Mouse (Mus musculus) adrenal gland, postnatal 36 days (tissue): ENCODE measurements at regions not wholly inside any gene's neighbourhood (a gene's known extent, or its start where the extent isn't known, plus 50 kb on each side); places are given as distances from the start of the nearest gene placed in this dataset.
"Not testable (repeated sequence)": the region's sequence is repeated elsewhere in the genome, so short reads cannot be mapped to it uniquely, and the experiment has no call there.

ENCODE experiments used
- DNase-seq, 2 experiments: peaks; one replicate each; pipeline ENCODE4 v3.0.0; 2021; ENCODE audit warnings: mixed read lengths in 1 of 2

DNA sequence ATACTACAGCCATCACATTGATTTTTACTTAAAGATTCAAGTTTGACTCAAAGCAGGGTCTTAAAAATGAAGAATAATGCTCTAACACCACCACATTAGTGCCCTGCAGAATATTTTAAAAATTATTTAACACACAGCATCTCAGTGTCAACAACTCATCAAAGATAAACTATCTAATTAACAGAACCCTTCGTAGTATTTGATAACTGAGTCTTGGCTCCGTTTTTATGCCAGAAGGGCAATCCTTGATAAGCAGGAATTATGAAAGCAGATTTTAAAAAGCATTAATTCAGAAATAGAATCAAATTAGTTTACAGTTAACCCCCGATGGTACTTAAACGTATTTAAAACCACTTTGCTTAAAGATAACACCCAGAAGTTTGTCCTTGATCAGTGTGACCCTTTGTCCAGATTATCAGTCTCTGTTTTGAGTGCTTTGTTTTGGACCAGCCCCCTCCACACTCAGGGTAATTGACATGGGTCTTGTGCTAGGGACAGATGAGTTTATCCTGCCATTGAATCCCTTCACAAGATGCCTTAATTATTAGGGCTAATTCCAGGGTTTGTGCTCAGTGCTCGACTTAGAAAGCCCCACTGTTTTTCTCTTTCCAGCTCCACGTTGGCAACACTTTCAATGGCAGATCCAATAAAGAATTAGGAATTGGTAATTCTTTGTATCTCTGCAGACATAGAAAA lies 69.4 kb upstream of the Dph6 start:
- no peak for DNase-seq

DNA sequence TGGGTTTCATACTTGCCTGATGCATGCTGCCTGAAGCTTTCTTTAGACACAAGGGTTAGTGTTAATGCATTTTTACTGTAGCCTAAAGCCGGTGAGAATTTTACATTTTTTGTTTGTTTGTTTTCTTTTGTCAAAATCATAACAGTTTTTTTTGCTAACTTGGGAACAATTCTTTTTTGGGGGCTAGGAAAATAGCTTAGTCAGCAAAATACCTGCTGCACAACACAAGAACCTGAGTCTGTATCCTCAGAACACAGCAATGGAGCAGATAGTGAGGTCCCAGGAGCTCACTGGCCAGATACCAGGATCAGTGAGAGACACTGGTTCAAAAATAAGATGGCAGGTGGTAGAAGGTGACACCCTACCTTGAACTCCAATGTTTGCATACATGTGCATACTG lies 72.4 kb upstream of the Dph6 start:
- DNase-seq = no peak

DNA sequence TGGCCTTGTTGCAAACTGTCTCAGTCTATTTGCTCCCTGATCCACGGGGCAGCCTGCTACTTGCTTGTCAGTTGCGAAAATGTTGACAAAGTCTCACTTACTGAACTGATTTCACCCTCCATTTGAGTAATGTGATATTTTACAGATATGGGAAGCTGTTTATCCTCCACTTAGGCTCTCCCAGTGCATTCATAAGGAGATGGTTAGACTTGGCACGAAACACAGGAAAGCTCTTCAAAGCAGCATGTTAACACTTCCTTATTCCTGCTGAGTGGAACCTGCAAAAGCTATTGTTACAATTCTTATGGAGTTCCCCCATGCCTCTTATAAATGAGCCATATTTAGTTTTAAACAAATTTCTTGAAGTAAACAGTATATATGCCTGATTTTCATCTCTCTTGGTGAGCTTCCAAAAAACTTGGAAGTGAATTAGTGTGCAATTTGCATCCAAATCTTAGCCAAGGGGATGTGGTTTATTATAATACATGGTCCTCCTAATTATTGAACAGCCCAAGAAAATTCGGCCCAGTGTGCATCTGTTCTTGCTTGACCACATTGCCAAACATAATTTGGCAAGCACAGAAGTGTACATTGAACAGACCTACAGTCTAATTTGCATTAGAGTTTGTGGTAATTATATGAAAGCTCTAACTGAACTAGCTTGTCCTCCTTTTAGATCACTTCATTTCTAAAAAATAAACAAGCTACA lies 80.3 kb upstream of the Dph6 start:
- DNase-seq = no peak

DNA sequence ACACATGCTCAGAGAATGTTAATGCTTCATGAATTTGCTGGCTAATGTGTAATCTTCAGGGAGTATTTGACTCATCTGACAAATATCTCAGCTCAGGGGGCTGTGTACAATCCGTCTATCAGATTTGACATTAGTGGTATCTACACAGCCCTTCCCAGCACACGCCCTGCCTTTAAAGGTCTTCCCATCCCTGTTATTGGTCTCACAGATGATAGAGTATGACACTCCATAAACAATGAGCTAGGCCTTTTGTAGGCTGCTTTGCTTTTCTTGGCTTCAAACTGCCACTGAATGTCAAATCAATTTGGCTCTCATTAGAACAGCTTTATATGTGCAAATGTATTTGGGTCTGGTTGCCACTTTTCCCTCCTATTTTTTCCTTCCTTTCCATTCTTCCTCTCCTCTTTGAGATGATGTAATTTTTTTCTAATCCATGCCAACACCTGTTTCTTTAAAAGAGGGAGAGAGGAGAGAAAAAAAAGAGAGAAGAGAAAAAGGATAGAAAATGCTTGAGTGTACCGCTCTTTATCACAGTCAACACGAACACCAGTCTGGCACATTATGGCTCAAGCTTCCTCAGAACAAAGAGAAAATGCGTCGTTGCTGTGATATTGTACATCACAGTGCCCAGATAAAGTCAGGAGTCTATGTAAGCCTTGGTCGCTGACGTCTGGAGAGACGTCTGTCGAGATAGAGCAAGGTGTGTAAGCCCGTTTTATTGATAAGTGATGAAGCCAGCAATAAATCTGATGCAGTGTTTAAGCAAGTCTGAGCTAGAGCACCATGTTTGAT lies 84.9 kb upstream of the Dph6 start:
- no peak for DNase-seq

DNA sequence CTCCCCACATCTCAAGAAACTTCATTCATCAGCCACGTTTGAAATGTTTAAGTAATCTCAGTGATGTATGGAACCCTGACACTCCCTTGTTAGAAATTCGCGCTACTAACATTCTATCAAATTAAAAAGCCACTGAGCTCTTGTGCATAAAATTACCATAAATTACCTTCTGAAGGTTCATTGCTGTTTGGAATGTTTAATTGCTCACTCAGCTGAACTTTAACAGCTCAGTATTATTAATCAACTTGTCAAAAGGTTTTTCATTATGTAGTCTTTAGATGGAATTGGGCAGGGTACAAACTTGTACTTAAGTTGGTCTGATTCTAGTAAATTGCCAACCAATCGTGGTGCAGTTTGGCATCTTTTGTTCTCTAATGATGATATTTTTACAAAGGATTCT lies 108.5 kb upstream of the Dph6 start:
- no peak for DNase-seq

DNA sequence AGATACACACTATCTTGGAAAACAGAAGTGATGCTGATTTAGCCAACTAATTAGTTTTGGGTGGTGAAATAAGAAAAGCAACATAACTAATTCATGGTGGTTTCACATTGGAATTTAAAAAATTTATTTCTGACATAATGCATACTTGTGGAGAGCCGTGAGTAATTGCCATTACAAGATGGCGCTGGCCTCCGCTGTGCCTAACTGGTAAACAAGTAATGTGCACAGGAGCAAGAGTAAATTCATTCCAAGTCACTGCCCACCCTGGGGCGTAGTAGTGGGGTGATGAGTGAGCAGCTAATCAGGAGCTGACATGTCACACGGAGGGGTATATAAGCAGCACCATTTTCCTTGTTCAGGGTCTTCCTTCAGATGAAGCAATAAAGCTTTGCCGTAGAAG lies 119.0 kb upstream of the Dph6 start:
- not testable (repeated sequence) for DNase-seq

DNA sequence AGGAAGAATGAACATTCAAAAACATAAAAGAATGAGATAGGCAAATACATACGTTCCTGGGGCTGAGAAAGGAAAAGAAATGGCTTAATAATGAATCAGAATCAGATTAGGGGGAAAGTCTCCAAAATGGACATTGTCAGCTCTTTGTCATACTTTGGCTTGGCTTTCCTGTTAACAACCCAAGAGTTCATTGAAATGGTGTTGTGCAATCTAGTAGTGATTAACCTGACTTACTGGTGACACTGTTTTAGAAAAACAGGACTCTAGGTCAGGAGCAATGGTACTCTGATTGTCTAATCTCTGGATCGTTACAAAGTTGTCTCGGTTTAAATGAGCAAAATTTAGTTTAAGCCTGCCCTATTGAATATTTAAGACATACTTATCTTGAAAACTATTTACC lies 119.5 kb upstream of the Dph6 start:
- no peak for DNase-seq

DNA sequence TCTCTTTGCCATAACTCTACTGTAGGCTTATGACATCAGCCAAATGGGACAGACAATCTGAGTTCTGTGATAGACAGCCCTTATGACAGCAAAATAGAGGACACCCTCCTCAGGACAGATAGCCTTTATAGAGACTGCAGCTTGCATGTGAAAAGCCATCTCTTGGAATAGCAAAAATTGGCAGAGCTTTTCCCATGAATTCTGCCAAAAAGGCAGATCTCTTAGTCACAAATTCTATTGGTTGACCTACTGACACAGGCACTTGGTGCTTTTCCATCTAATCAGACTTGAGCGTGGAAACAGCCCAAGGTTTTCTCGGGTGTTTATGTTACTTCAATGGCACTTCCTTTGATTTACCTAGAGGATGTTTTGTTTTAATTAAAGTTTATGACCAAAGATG lies 120.8 kb upstream of the Dph6 start:
- peak; percentile 6 to 34 for DNase-seq

DNA sequence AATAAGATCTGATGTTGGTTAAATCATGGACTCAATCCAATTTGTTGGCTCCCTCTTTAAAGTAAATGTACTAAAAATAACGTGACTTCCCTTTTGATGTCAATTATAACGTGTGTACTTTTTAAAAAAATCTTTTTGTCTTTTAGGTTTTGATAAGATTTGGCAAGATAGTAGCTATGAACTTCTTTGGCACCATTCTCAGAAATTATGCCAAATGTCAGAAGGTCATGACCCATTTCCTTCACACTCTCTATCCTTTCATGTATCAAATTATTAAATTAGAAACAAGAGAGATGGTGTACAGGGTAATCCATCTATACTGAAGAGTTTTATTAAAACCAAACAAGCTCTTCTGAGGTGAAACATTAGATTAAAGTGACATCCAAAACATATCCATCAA lies 121.4 kb upstream of the Dph6 start:
- no peak for DNase-seq

DNA sequence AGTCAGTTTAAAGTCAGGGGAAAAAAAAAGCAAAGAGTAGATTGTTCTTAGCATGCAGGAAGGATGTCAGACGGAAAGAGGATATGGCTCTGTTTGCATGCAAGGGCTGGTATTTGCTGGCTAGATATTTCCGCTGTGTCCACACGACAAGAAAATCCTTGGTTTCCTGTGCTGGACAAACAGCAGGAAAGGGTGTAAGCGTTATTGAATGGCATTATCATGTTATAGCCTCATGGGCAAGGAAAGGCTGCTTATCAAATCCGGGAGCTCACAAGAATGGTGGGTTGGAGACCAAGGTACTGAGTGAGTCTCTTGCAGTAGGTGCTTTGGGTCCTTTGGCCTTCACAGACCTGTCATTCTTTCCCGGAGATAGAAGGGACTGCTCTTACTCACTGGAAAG lies 127.7 kb upstream of the Dph6 start:
- DNase-seq = peak in 1 of 2 experiments; percentile 8

DNA sequence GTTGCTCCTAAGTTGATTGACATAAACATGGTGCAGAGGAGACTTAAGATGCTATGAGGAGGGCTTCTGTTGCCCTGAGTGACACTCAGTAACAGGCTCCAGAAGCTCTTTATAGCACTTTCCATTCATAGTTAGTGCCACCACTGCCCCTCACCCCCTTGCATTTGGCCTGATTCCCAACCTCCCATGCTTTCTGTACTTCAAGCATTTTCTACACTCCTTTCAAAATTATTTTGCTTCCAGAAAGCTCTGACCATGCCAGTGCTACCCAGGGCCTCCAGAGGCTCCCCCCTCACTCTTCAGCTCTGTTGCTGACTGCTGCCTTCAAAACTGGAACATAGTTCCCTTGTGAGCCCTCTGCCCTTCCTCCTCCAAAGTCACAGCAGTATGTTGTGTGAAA lies 129.4 kb upstream of the Dph6 start:
- peak in 1 of 2 experiments; percentile 8 for DNase-seq

DNA sequence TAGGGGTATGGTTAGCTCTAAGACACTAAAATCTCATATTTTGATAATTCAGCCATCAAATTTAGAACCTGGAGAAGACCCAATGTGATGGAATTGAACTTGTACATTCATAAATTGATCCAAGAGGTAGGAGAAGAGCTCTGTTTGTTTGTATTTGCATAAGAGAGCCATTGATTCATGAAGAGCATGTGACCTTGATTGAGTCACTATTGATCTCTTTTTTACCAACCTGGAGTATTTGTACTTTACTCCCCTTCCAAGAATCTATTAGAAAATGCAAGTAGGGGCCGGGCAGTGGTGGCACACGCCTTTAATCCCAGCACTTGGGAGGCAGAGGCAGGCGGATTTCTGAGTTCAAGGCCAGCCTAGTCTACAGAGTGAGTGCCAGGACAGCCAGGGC lies 133.5 kb upstream of the Dph6 start:
- no peak for DNase-seq

DNA sequence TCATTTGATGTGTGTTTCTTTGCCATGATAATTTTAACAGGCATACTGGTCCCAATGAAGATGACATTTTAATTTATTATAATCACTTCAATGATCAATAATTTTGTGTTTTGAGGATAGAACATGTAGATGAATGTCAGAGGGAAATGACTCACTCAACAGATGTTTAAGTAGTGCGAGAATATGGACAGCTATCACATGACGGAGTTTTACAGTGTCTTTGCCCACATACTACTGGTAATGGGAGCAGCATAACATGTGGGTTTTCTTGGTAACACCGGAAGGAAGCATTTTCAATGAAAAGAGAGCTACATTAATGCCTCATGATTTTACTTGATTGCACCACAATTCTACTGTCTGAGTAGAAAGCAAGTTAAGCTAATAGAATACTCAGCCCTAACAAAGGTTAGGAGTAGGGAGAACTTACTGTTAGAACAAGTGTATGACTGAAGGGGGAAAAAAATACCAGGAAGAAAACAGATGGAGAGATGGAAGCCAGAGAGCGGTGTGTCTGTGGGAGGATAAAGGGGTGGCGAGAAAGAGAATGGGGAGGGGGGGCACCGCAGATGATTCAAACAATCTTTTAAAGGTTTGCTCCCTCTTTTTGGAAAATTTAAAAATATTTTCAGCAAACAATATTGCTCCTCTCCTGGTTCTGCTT lies 142.0 kb upstream of the Dph6 start:
- no peak for DNase-seq

DNA sequence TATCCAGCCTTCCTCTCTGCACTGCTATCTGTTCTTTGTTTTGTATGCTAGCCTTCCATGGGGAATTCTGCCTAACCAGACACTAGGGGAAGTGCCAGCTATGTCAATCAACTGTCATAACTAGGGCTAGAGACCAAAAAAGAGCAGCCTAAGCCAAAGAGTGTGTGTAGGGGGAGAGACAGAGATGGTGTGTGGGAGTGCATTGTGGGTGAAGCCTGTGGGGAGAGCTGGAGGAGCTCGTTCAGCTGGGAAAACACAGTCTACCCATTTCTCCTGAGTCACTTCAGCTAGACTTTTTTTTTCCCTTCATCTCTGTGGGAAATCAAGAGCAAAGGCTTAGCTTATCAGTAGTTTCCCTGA lies 142.5 kb upstream of the Dph6 start:
- DNase-seq = no peak

DNA sequence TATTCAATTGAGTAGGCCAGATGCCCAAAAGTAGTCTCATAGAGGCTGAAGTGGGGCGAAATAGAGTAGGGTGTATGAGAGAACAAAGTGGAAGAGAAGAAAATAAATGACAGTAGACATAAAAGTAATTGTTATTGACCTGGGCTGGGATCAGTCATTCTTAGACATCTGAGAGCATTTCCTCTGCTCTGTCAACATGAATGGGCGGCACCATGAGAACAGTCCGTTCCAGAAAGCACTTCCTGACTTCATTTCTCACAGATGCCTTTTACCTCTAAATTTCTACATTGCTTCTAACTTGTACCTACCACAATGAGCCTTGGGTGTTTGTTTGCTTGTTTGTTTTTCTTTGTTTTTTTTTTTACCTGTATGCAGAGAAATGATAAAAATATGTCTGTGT lies 148.5 kb upstream of the Dph6 start:
- DNase-seq = no peak

DNA sequence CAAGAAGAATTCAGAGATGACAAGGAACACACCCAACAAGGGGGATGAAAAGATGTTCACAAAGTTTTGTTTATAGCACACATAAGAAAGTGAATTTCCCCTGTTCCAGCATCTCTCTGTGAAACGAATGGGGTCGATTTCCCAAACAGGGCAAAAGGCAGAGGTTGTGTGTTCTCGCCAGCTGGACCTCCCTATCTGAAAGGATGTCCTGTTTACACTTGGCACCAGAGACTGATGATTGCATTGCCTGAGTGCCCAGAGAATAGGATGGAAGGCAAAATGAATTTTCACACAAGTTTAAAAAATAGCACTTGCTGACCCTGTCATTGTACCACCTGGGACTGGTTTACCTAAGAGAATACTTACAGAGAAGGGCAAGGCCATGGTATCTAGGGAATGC lies 149.2 kb upstream of the Dph6 start:
- DNase-seq = peak in 1 of 2 experiments; percentile 7

DNA sequence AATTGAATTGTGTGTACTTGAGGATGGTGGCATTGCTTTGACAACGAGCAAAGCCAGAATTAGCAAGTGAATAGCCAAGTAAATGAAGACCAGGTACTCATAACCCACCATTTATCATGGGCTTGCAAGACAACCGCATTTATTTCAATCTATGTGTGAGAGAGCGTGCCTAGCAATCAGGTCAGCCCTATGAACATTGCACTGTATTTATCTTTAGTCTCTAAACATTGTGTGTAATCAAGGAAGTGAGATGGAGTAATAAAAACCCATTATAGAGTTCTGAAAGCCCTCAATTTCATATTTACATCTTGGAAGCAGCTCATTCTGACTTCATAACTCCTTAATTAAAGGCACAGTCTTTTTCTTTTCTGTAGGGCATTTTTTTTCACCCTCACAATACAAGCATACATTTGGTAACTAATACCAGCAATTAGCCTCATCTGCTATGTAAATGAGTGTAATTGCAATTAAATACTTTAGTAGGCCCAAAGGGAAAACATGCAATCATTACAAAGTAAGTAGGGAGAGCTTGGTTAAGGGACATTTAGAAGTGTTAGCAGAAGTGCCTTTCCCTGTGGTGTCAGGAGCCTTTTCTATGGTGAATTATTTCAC lies 150.8 kb upstream of the Dph6 start:
- no peak for DNase-seq

DNA sequence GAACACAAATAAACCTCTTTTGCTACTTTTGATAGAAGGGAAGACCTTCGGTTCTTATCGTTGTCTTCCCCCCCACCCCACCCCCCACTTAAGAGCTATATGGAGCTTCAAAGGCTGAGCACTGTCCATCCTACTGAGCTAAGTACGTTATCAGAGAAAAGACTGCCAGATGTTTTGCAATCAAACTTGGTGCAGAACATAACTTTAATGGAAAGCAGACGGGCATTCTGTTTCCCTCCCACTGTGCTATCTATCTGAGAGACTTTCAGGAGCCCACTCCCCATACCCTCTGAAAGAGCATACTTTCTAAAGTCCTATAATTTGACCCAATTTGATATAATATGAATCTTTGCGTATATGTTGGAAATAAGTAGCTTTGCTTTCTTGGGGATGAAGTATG lies 153.3 kb upstream of the Dph6 start:
- no peak for DNase-seq

DNA sequence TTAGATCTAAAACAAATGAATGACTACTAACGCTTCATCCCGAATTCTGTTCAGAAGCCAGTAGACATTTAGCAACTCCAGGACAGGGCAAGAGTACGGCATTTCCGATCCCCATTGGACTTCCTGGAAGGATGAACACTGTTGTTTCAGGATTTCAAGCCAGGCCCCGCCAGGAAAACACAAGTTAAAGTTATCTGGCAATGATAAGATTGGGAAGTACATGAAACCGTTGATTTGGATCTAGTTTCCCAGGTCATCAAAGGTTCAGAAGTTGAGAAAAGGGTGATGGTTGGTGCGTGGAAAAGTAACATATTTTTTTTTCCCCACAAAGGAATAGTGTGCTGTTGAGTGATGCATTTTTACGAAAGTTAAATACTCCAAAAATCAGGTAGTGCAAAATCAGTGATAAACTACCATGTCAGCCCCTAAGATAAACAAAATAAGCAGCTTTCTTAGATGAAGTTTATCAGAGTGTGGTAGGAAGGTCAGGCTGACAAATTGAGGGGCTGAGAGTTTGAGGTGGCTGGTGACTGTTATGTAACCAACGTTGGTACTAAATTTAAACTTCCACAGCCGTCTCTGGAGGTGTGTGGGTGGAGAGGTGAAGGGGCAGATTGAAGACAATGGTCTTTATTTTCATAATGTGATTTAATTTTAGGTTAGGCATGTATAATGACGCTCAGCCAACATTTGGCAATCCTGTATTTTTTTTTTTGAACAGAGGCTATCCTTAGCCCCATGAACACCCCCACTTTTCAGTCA lies 157.6 kb upstream of the Dph6 start:
- peak; percentile 13 to 16 for DNase-seq

DNA sequence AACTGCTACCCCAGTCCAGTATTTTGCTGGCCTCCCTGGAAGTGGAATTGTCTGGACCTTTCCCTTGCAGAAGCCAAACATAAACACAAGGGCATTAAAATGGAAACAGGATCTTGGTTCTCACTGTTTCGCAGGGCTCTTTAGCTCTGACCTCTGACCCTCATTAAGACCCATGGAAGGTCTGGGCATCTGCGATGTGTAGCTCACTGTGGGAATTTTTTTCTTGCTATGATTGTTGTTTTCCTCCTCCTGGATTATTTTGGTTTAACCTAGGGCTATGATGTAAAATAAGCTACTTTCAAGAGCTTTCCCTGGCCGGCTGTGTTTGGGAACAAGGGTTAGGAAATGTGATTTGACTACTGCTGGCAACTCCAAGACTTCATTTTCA lies 158.1 kb upstream of the Dph6 start:
- DNase-seq = peak in 1 of 2 experiments; percentile 9

DNA sequence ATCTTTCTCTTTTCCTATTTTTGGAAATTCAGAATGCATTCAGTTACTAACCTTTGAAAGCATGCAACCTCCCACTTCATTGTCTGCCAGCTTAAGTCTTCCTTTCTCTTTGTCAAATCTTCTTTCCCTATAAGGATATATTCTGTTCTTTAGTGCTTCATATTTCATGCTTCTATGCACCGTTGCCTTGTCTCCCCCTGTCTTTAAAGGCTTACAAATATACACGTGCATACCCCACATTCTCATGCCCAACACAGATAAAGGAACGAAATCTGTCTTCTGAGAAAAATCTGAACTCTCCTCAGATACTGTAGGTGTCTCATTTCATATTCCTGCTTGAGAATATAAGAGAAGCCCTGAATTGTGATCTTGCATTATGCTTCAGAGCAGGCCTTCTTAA lies 167.9 kb upstream of the Dph6 start:
- DNase-seq = no peak

DNA sequence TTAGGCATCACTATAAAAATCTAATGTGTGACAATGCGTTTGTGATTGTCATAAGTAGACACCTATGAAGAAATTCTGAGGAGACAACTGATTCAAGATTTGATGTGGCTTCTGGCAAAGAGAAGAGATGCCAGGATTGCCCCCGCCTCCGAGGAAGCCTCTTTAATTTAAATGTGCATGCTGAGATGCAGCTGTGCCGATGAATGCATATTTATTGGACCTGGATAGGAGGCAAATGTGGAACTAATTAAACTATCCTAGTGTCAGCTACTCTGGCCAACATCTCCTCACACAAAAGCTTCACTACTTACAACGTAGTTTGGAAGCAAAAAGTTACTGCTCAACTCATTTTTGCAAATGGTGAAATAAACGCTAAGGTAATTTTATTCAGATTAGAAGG lies 173.4 kb upstream of the Dph6 start:
- no peak for DNase-seq
